In the genomic region with DNA sequence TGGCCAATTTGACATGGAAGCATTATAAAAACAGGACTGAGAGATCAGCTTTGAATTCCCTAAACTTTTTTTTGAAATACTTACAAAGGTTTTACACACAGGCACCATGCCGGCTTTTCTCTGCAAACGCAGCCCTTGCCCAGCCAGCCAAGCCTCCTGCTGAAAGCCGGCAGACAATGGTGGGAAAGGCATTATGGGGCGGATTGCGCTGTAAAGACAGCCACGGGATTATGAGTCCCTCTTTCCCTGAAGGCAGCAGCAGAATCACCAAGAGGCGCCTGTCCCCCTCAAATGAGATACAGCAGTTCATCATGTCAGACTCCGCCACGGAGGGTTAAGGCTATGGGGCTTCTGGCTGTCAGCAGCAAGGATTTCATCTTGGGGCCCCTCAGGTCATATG, we compare ENCODE assay signal across 13 mouse cellular contexts. TPM values are rescaled to one million over a fixed set of nuclear protein-coding genes. Genes with fewer than 3 reads are reported as not detected.
A peak's percentile ranks its signal among the peaks of the same experiment; 100 is the strongest.
DNase-seq lines count a peak whose midpoint lies in the region; ATAC-seq and TF ChIP-seq lines count a peak whose summit lies in the region.
"Had no signal": no experiment of that assay in that cellular context is flagged by ENCODE, and none has a peak within 500 bp of the region (broad histone marks: within the 10 kb centered on the region; RNA-seq: fewer than 3 reads in every experiment).

No protein-coding gene starts in this region.

- H3K4me3 ChIP-seq in forebrain, embryonic 12.5 days (replicated peaks), result no peak overlapping the region
- no peak overlapping the region for H3K4me3 ChIP-seq in hindbrain, postnatal 0 days (ENCODE audit: low read length)
- H3K4me3 ChIP-seq in neural tube, embryonic 13.5 days, result no peak overlapping the region
- H3K4me3 ChIP-seq: erythroblast, embryonic 14.5 days; liver, embryonic 15.5 days; megakaryocyte, embryonic 14.5 days had no signal

- 11% methylated on average over 9 of the region's 9 CpGs for WGBS in forebrain, embryonic 12.5 days
- 20% methylated on average over 9 of the region's 9 CpGs for WGBS in hindbrain, postnatal 0 days
- WGBS in neural tube, embryonic 13.5 days, result 4% methylated on average over 9 of the region's 9 CpGs

- H3K9ac ChIP-seq in forebrain, embryonic 12.5 days, result no peak overlapping the region; the same call in 1 of the 2 replicates
- H3K9ac ChIP-seq in hindbrain, postnatal 0 days (replicated peaks; ENCODE audit: low read length), result no peak overlapping the region; the same call in 1 of the 2 replicates
- no peak overlapping the region for H3K9ac ChIP-seq in neural tube, embryonic 13.5 days
- H3K9ac ChIP-seq: liver, embryonic 15.5 days had no signal

- H3K4me2 ChIP-seq in forebrain, embryonic 12.5 days, result peak overlapping the region; percentile 46
- H3K4me2 ChIP-seq in hindbrain, postnatal 0 days (ENCODE audit: low read depth, low read length), result peak overlapping the region; percentile 38
- peak overlapping the region; percentile 42 for H3K4me2 ChIP-seq in neural tube, embryonic 13.5 days
- H3K4me2 ChIP-seq: liver, embryonic 15.5 days had no signal

- H3K27me3 ChIP-seq in forebrain, embryonic 12.5 days, result no peaks in the 10 kb centered on the region
- H3K27me3 ChIP-seq in hindbrain, postnatal 0 days (ENCODE audit: insufficient read depth, low read length), result no peaks in the 10 kb centered on the region
- no peaks in the 10 kb centered on the region; the same call in 1 of the 2 replicates for H3K27me3 ChIP-seq in neural tube, embryonic 13.5 days
- H3K27me3 ChIP-seq: liver, embryonic 15.5 days; megakaryocyte, embryonic 14.5 days had no signal

- peaks cover 22% of the 10 kb centered on the region for H3K4me1 ChIP-seq in forebrain, embryonic 12.5 days
- no peaks in the 10 kb centered on the region for H3K4me1 ChIP-seq in hindbrain, postnatal 0 days (ENCODE audit: insufficient read depth, low read length)
- H3K4me1 ChIP-seq in neural tube, embryonic 13.5 days (replicated peaks), result peaks cover 20% of the 10 kb centered on the region
- H3K4me1 ChIP-seq: liver, embryonic 15.5 days; megakaryocyte, embryonic 14.5 days had no signal

- H3K9me3 ChIP-seq in forebrain, embryonic 12.5 days, result no peaks in the 10 kb centered on the region
- no peaks in the 10 kb centered on the region for H3K9me3 ChIP-seq in hindbrain, postnatal 0 days (ENCODE audit: low read length)
- no peaks in the 10 kb centered on the region for H3K9me3 ChIP-seq in neural tube, embryonic 13.5 days
- H3K9me3 ChIP-seq: liver, embryonic 15.5 days; megakaryocyte, embryonic 14.5 days had no signal

- H3K36me3 ChIP-seq in forebrain, embryonic 12.5 days (replicated peaks), result no peaks in the 10 kb centered on the region
- H3K36me3 ChIP-seq in hindbrain, postnatal 0 days (ENCODE audit: insufficient read depth, low read length), result no peaks in the 10 kb centered on the region
- no peaks in the 10 kb centered on the region for H3K36me3 ChIP-seq in neural tube, embryonic 13.5 days
- H3K36me3 ChIP-seq: liver, embryonic 15.5 days had no signal

- 0 out of 2 replicates have a peak, but pooled peaks have one; percentile 45 for ATAC-seq in forebrain, embryonic 12.5 days (ENCODE audit: low FRiP score)
- ATAC-seq in hindbrain, postnatal 0 days, result no peak; the same call in 1 of the 2 replicates
- ATAC-seq in neural tube, embryonic 13.5 days (ENCODE audit: low read depth), result 0 out of 2 replicates have a peak, but pooled peaks have one; percentile 59
- no peak for ATAC-seq in megakaryocyte progenitor cell, adult 5-6 weeks (replicated peaks; ENCODE audit: poor library complexity)
- no peak for ATAC-seq in monocyte, adult 5-6 weeks (replicated peaks; ENCODE audit: insufficient number of reproducible peaks, low FRiP score, low TSS enrichment, poor library complexity, severe bottlenecking)

- peak overlapping the region; percentile 56; the same call in 1 of the 2 replicates for H3K27ac ChIP-seq in forebrain, embryonic 12.5 days
- H3K27ac ChIP-seq in hindbrain, postnatal 0 days, result peak overlapping the region; percentile 41; the same call in 1 of the 2 replicates
- H3K27ac ChIP-seq in neural tube, embryonic 13.5 days (replicated peaks), result no peak overlapping the region; the same call in 1 of the 2 replicates
- H3K27ac ChIP-seq: liver, embryonic 15.5 days had no signal

- no peak for TF ChIP-seq CTCF in hindbrain, postnatal 0 days (IDR thresholded peaks at IDR 0.05; ENCODE audit: low read depth)

- peak; percentile 56 for DNase-seq in embryo, embryonic 11 days
- peak; percentile 50 for DNase-seq in hindbrain, postnatal 0 days (ENCODE audit: low spot score)
- DNase-seq in layer of hippocampus, adult 11-12 months (ENCODE audit: low spot score), result no peak
- DNase-seq: cerebellum, postnatal 25 days; kidney, postnatal 36 days; thymus, postnatal 4 days had no signal

RNA-seq across cellular contexts. Expression of gene Gm12689, which starts 22.8 kb away (rescaled TPM):
- 0.14 and 0.55 TPM in 2 replicates for polyA plus RNA-seq in forebrain, embryonic 12.5 days (2016; fragmentation: Nextera tagmentation; extraction: Ambion mirVana)
- 0.21 TPM in 1 of 2 replicates, not detected in the other for total RNA-seq in hindbrain, postnatal 0 days (2014; rRNA removed)
- polyA plus RNA-seq in hindbrain, postnatal 0 days (2015; fragmentation: Nextera tagmentation; extraction: Ambion mirVana), result 0.21 TPM in 1 of 2 replicates, not detected in the other
- 0.32 and 0.36 TPM in 2 replicates for polyA plus RNA-seq in neural tube, embryonic 13.5 days (2015; fragmentation: Nextera tagmentation; extraction: Ambion mirVana)
- total RNA-seq in megakaryocyte progenitor cell, adult 5-6 weeks (2015), result 0.61 and 1.2 TPM in 2 replicates
- 0.62 TPM in 1 of 2 replicates, not detected in the other for total RNA-seq in megakaryocyte progenitor cell, adult 5-6 weeks (2017)
- total RNA-seq in monocyte, adult 5-6 weeks (2017), result 1.0 to 3.3 TPM (median 2.3 TPM) in 3 replicates
- polyA plus RNA-seq: erythroblast, embryonic 14.5 days had no signal

Comparison
In these comparisons a context has a peak if more than half of its experiments do, and no peak if none do; other contexts are left out.
1. ATAC-seq: peak in forebrain, embryonic 12.5 days (single experiment) and neural tube, embryonic 13.5 days (single experiment); none in hindbrain, postnatal 0 days (single experiment), megakaryocyte progenitor cell, adult 5-6 weeks (single experiment) and monocyte, adult 5-6 weeks (single experiment).
2. Peak in every context shown above with its lines, with median percentiles within 50 percentile points of each other: H3K4me2 ChIP-seq.